Mouse (Mus musculus): ENCODE data around the gene BC005624. TPM values are rescaled to one million over a fixed set of nuclear protein-coding genes. Genes with fewer than 3 reads are reported as not detected.
A peak's percentile ranks its signal among the peaks of the same experiment; 100 is the strongest.

Gene BC005624
- total and polyA plus RNA-seq, 3 experiments: 39.6 to 63.0 TPM; not detected in 1

GRCm38 (mm10) chr2:30985111-30986020 lies 3.4 kb upstream of the BC005624 start (continued):
- no peak for TF ChIP-seq ELF1 (IDR thresholded peaks at IDR 0.05; ENCODE audit: low read depth, low read length)
- no peak for TF ChIP-seq ZKSCAN1 (IDR thresholded peaks at IDR 0.05; ENCODE audit: low read depth, low read length)
- TF ChIP-seq MAZ (IDR thresholded peaks at IDR 0.05; ENCODE audit: low read depth, low read length): no peak
- no peak for TF ChIP-seq NELFE (IDR thresholded peaks at IDR 0.05; ENCODE audit: low read depth, low read length)
- TF ChIP-seq MEF2A (IDR thresholded peaks at IDR 0.05; ENCODE audit: extremely low read depth, insufficient replicate concordance, low read depth, low read length, poor library complexity, severe bottlenecking): no peak
- TF ChIP-seq BHLHE40 (IDR thresholded peaks at IDR 0.05; ENCODE audit: borderline replicate concordance, low read depth, low read length): peak; percentile 39; the same call in 1 of the 2 replicates
- no peak for TF ChIP-seq CTCF (IDR thresholded peaks at IDR 0.05 in 2 of 3, conservative IDR thresholded peaks at IDR 0.05 in 1 of 3; ENCODE audit: control insufficient read depth in 1 of 3, insufficient read depth in 1 of 3, low read depth in 2 of 3, low read length in 3 of 3, poor library complexity in 1 of 3, severe bottlenecking in 1 of 3)
- 0 out of 2 replicates have a peak, but pooled peaks have one; percentile 60 for TF ChIP-seq MYC (IDR thresholded peaks at IDR 0.05; ENCODE audit: low read depth, low read length)
- no peak for TF ChIP-seq EP300 (IDR thresholded peaks at IDR 0.05; ENCODE audit: low read depth in 1 of 2, low read length in 2 of 2)
- TF ChIP-seq E2F4 (IDR thresholded peaks at IDR 0.05; ENCODE audit: borderline replicate concordance, low read depth, low read length): no peak
- TF ChIP-seq POLR2A (IDR thresholded peaks at IDR 0.05; ENCODE audit: control insufficient read depth in 1 of 2, insufficient read depth in 1 of 2, low read depth in 1 of 2, low read length in 2 of 2, poor library complexity in 1 of 2): peak in 1 of 2 experiments; percentile 20; a peak in 1 of 4 replicates

- Histone ChIP-seq H3K27me3 (ENCODE audit: control insufficient read depth in 1 of 2, insufficient read depth in 2 of 2, low read length in 2 of 2) (no peaks in the 10 kb centered on the region), H3K4me1 (ENCODE audit: control insufficient read depth in 1 of 2, insufficient read depth in 2 of 2, low read length in 2 of 2) (peaks cover 5 to 23% of the 10 kb centered on the region in 2 experiments), H3K4me3 (ENCODE audit: control insufficient read depth in 1 of 2, insufficient read depth in 1 of 2, low read depth in 2 of 2, low read length in 2 of 2) (peak overlapping the region; percentile 76 to 84), H3K9ac (ENCODE audit: control insufficient read depth, low read depth, low read length, poor library complexity, severe bottlenecking) (peak overlapping the region; percentile 70), H3K9me3 (replicated peaks; ENCODE audit: insufficient read depth, low read length) (no peaks in the 10 kb centered on the region), H3K79me2 (ENCODE audit: control insufficient read depth, insufficient read depth, low read length, poor library complexity) (peaks cover 8% of the 10 kb centered on the region), H3K36me3 (ENCODE audit: control insufficient read depth in 1 of 2, insufficient read depth in 2 of 2, low read length in 2 of 2) (peaks cover 0 to 17% of the 10 kb centered on the region in 2 experiments; a peak in 2 of 4 replicates), H3K27ac (ENCODE audit: control insufficient read depth, low read depth, low read length) (no peak overlapping the region)
- TF ChIP-seq JUND (IDR thresholded peaks at IDR 0.05; ENCODE audit: low read depth, low read length) (no peak), TBP (IDR thresholded peaks at IDR 0.05; ENCODE audit: low read depth, low read length) (no peak), MEF2A (IDR thresholded peaks at IDR 0.05; ENCODE audit: extremely low read depth, insufficient replicate concordance, low read depth, low read length, poor library complexity, severe bottlenecking) (no peak), NELFE (IDR thresholded peaks at IDR 0.05; ENCODE audit: low read depth, low read length) (no peak), CHD1 (IDR thresholded peaks at IDR 0.05; ENCODE audit: low read depth, low read length) (no peak), POLR2AphosphoS2 (IDR thresholded peaks at IDR 0.05; ENCODE audit: low read length) (no peak), BHLHE40 (IDR thresholded peaks at IDR 0.05; ENCODE audit: borderline replicate concordance, low read depth, low read length) (no peak), RAD21 (IDR thresholded peaks at IDR 0.05; ENCODE audit: low read depth, low read length) (no peak), POLR2AphosphoS5 (IDR thresholded peaks at IDR 0.05; ENCODE audit: borderline replicate concordance, low read depth, low read length) (no peak), ETS1 (IDR thresholded peaks at IDR 0.05; ENCODE audit: low read depth, low read length) (no peak), ZMIZ1 (IDR thresholded peaks at IDR 0.05; ENCODE audit: low read depth, low read length) (no peak), MAFK (IDR thresholded peaks at IDR 0.05; ENCODE audit: borderline replicate concordance, low read depth, low read length) (no peak)
- no peak for DNase-seq (ENCODE audit: low read depth, low spot score)
These were observed 1.0 kb upstream of the BC005624 start for GRCm38 (mm10) chr2:30983024-30983423.

All from MEL (cell line).